25 mouse cellular contexts compared by ENCODE assay signal in the genomic region with DNA sequence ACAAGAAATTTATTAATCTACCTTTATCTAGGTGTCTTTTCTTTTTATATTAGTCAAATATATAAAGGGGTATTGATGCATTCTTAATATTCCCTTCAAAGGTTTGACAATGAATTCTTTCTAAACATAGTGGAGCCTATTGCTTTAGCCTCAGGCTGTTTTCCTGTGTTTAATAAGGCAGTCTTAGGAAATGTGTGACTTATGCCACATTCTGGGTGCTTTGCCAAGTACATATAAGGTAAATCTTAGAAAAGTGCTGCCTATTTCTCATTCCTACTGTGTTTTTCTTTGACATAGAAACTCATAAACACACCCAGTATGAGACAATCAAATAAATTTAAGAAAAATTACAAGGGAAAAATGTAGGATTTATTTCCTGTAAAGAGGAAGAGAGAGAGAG.
"Had no signal": no experiment of that assay in that cellular context is flagged by ENCODE, and none has a peak within 500 bp of the region (broad histone marks: within the 10 kb centered on the region; RNA-seq: fewer than 3 reads in every experiment).

No protein-coding gene starts in this region.

- ATAC-seq: hindbrain, postnatal 0 days; intestine, embryonic 16.5 days; liver, embryonic 12.5 days had no signal

- H3K4me2 ChIP-seq: heart, embryonic 11.5 days; heart, embryonic 13.5 days; heart, embryonic 15.5 days; hindbrain, embryonic 13.5 days; hindbrain, embryonic 15.5 days; limb, embryonic 13.5 days; limb, embryonic 15.5 days; liver, embryonic 12.5 days had no signal

- H3K9ac ChIP-seq: heart, embryonic 13.5 days; heart, embryonic 15.5 days; hindbrain, embryonic 13.5 days; hindbrain, embryonic 15.5 days; limb, embryonic 13.5 days; limb, embryonic 15.5 days; liver, embryonic 12.5 days; liver, embryonic 14.5 days had no signal

- H3K36me3 ChIP-seq: heart, embryonic 13.5 days; heart, embryonic 15.5 days; hindbrain, embryonic 13.5 days; hindbrain, embryonic 15.5 days; limb, embryonic 13.5 days; limb, embryonic 15.5 days; liver, embryonic 12.5 days had no signal

- H3K4me1 ChIP-seq: heart, embryonic 15.5 days; hindbrain, embryonic 13.5 days; hindbrain, embryonic 15.5 days; limb, embryonic 13.5 days; limb, embryonic 15.5 days; liver, embryonic 12.5 days had no signal

- H3K27ac ChIP-seq: heart, adult 2 months; heart, embryonic 13.5 days; heart, embryonic 15.5 days; hindbrain, embryonic 13.5 days; hindbrain, embryonic 15.5 days; hindbrain, postnatal 0 days; limb, embryonic 13.5 days; limb, embryonic 15.5 days; liver, embryonic 12.5 days; liver, embryonic 14.5 days had no signal

- DNase-seq: gastrocnemius, postnatal 14 days; gastrocnemius, postnatal 36 days; heart, adult 11 months; heart, adult 2 months; heart, postnatal 14 days; heart, postnatal 36 days; kidney, adult 11 months; kidney, adult 2 months; kidney, adult 9 months; kidney, postnatal 14 days; kidney, postnatal 36 days; layer of hippocampus, adult 9-11 months; layer of hippocampus, postnatal 36 days; left cerebral cortex, postnatal 4 days had no signal

- H3K9me3 ChIP-seq: heart, embryonic 13.5 days; heart, embryonic 15.5 days; hindbrain, embryonic 13.5 days; hindbrain, embryonic 15.5 days; limb, embryonic 13.5 days; limb, embryonic 15.5 days; liver, embryonic 12.5 days had no signal

- H3K4me3 ChIP-seq: heart, adult 2 months; heart, embryonic 13.5 days; heart, embryonic 15.5 days; hindbrain, embryonic 13.5 days; hindbrain, embryonic 15.5 days; limb, embryonic 13.5 days; limb, embryonic 15.5 days; liver, embryonic 12.5 days had no signal

- H3K27me3 ChIP-seq: heart, embryonic 13.5 days; heart, embryonic 15.5 days; hindbrain, embryonic 13.5 days; hindbrain, embryonic 15.5 days; limb, embryonic 13.5 days; limb, embryonic 15.5 days; liver, embryonic 12.5 days had no signal
